Mouse (Mus musculus): ENCODE measurements around the gene Speer1. TPM values are rescaled to one million over a fixed set of nuclear protein-coding genes. Genes with fewer than 3 reads are reported as not detected.
"Not testable (repeated sequence)": the region's sequence is repeated elsewhere in the genome, so short reads cannot be mapped to it uniquely, and the experiment has no call there.

Speer1 gene
- polyA plus RNA-seq (2016; fragmentation: Nextera tagmentation; extraction: Ambion mirVana): not detected in 2 replicates

GRCm38 (mm10) chr5:11341216-11341615, at the start of gene Speer1:
TSS of gene Speer1 (plus strand) at chr5:11341516.
- H3K9ac ChIP-seq; H3K27ac ChIP-seq; ATAC-seq (ENCODE audit: insufficient number of reproducible peaks, insufficient read depth, low FRiP score, low TSS enrichment); H3K36me3 ChIP-seq; H3K9me3 ChIP-seq; H3K4me2 ChIP-seq (replicated peaks); H3K27me3 ChIP-seq; H3K4me3 ChIP-seq; H3K4me1 ChIP-seq: not testable (repeated sequence)
- 73% methylated on average over 1 of the region's 4 CpGs for WGBS

Other genes starting within 250 kb of the Speer1 start
- not detected in 2 replicates for gene Gm8879, start 213.9 kb upstream of the Speer1 start, polyA plus RNA-seq (2016; fragmentation: Nextera tagmentation; extraction: Ambion mirVana)
- gene Gm5861, start 158.4 kb upstream of the Speer1 start, polyA plus RNA-seq (2016; fragmentation: Nextera tagmentation; extraction: Ambion mirVana): not detected in 2 replicates
- not detected in 2 replicates for gene Gm8890, start 85.5 kb upstream of the Speer1 start, polyA plus RNA-seq (2016; fragmentation: Nextera tagmentation; extraction: Ambion mirVana)
- gene Gm8897, start 74.9 kb downstream of the Speer1 start, polyA plus RNA-seq (2016; fragmentation: Nextera tagmentation; extraction: Ambion mirVana): not detected in 2 replicates
- gene Gm8906, start 161.2 kb downstream of the Speer1 start, polyA plus RNA-seq (2016; fragmentation: Nextera tagmentation; extraction: Ambion mirVana): not detected in 2 replicates

All from embryonic facial prominence, embryonic 12.5 days (tissue).